Mouse (Mus musculus): ENCODE results near the gene St6gal1. TPM values are rescaled to one million over a fixed set of nuclear protein-coding genes. Genes with fewer than 3 reads are reported as not detected.

Gene St6gal1
- polyA plus RNA-seq, 1 experiment, result 1.1 TPM

GRCm38 (mm10) chr16:23317411-23318047 is 93.0 kb downstream of the St6gal1 start:
- no peak for TF ChIP-seq GATA1 (IDR thresholded peaks at IDR 0.05; ENCODE audit: low read length)

GRCm38 (mm10) chr16:23320025-23320424 is 95.5 kb downstream of the St6gal1 start:
- no peak for TF ChIP-seq GATA1 (IDR thresholded peaks at IDR 0.05; ENCODE audit: low read length)

- no peak for TF ChIP-seq GATA1 (IDR thresholded peaks at IDR 0.05; ENCODE audit: low read length)
Observed at GRCm38 (mm10) chr16:23320579-23320978, 96.0 kb downstream of the St6gal1 start.

DNA sequence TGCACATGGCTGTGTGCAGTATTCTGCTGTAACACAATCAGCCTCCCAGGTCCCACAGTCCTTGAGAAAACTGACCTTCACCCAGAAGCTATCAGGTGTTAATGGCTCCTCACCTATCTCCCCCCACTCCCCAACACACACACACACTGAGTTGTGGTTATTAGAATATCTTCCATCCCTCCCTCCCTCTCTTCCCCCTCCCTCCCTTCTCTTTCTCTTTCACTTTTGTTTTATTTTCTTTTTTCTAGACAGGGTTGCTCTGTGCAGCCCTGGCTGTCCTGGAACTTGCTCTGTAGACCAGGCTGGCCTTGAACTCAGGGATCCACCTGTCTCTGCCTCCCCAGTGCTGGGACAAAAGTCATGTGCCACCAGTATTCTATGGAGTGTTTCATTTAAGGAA is 97.9 kb downstream of the St6gal1 start:
- no peak for TF ChIP-seq GATA1 (IDR thresholded peaks at IDR 0.05; ENCODE audit: low read length)

GRCm38 (mm10) chr16:23323915-23324314 is 99.4 kb downstream of the St6gal1 start:
- no peak for TF ChIP-seq GATA1 (IDR thresholded peaks at IDR 0.05; ENCODE audit: low read length)

DNA sequence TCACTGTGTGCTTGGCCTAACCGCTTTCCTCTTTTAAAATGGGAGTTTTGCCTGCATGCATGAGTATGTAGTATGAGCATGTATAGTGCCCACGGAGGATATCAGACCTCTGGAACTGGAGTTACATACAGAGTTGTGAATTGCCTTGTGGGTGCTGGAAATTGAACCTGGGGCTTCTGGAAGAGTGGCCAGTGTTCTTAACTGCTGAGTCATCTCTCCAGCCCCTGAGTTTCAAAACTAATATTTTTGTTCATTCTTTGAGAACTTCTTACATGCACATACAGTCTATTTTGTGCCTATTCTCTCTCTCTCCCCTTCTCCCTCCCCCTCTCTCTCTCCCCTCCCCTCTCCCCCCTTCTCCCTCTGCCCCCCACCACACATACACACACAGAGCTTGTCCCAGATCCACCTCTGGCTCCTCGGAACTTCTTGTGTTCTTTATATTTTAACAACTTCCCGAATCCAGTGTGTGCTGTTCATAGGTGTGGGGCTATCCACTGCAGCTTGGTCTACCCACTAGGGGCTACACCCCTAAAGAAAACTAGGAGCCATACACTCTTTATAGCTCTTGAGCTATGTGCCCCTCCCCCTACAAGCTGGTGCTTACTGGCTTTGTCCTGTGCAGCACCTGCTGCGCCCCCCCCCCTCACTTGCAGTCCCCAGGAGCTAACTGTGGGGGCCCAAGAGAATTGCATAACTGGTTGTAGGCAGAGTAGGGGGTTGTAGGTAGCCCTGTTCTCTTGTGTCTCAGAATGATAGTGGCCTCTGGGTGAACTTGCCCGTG is 100.5 kb downstream of the St6gal1 start:
- no peak for TF ChIP-seq GATA1 (IDR thresholded peaks at IDR 0.05; ENCODE audit: low read length)

GRCm38 (mm10) chr16:23326664-23327063 is 102.1 kb downstream of the St6gal1 start:
- no peak for TF ChIP-seq GATA1 (IDR thresholded peaks at IDR 0.05; ENCODE audit: low read length)

GRCm38 (mm10) chr16:23327266-23327665 is 102.7 kb downstream of the St6gal1 start:
- TF ChIP-seq GATA1 (IDR thresholded peaks at IDR 0.05; ENCODE audit: low read length), result no peak

DNA sequence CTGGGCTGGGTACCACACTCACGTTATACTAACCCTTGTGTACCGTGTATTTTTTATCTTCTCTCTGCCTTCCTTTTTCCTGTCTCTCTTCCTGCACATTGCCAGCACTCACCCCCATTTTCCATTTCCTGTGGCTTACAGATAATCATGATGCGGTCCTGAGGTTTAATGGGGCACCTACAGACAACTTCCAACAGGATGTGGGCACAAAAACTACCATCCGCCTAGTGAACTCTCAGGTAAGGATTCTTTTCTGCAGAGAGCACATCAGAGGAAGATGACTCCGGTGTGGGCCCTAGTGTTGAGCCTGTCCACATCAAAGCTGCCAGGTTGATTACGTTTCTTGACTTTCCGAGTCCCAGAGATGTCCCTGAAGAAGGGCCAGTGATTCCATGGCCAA is 103.7 kb downstream of the St6gal1 start:
- TF ChIP-seq GATA1 (IDR thresholded peaks at IDR 0.05; ENCODE audit: low read length), result no peak

GRCm38 (mm10) chr16:23332136-23332535 is 107.6 kb downstream of the St6gal1 start:
- TF ChIP-seq GATA1 (IDR thresholded peaks at IDR 0.05; ENCODE audit: low read length), result no peak

DNA sequence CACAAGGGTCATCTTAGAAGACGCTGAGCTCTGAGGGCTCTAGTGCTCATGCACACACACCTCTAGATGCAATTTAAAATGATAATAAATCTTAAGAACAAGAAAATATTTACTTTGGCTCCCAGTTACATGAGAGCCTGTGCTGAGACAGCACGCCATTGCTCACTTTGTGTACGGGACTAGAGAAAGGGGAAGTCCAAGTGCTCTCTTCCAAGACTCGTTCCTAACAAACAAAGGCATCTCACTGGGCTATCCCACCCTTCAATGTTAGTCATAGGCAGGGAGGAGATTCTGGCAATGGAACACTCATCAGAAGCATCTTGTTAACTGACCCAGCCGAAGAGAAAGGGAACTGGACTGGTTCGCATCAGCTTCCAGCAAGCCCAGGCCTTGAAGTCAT is 108.1 kb downstream of the St6gal1 start:
- no peak for TF ChIP-seq GATA1 (IDR thresholded peaks at IDR 0.05; ENCODE audit: low read length)

DNA sequence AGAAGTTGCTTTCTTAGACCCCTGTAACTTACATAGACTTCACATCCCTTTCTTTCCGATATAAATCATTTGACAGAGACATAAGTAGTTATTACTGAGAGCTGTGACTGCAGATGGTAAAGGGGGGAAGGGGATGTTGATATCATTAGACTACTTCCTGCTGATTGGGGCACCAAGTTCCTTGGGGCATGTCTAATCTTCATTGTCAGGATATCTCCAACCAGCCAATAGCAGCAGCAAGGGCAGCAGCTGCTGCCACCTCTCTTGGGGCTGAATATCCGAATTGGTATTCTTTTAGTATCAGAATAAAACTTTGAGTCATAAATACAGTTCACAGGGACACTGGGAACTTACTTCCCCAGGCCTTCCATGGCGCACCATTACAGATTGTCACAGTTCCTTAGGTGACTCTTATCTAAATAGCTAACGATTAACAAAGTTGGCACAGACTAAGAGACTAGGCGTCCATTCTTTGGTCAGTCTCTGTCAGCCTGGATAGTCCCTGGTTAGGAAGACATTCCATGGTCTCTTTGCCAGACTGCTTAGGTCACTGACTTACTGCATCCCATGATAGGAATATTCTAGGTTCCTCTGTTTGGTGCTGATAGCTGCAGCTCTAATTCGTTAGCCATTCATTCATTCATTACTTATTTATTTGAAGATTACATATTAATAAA is 109.5 kb downstream of the St6gal1 start:
- TF ChIP-seq GATA1 (IDR thresholded peaks at IDR 0.05; ENCODE audit: low read length), result peak; percentile 45

GRCm38 (mm10) chr16:23337317-23337716 is 112.8 kb downstream of the St6gal1 start:
- no peak for TF ChIP-seq GATA1 (IDR thresholded peaks at IDR 0.05; ENCODE audit: low read length)

- TF ChIP-seq GATA1 (IDR thresholded peaks at IDR 0.05; ENCODE audit: low read length), result no peak
Observed at GRCm38 (mm10) chr16:23341254-23341653, 116.7 kb downstream of the St6gal1 start.

DNA sequence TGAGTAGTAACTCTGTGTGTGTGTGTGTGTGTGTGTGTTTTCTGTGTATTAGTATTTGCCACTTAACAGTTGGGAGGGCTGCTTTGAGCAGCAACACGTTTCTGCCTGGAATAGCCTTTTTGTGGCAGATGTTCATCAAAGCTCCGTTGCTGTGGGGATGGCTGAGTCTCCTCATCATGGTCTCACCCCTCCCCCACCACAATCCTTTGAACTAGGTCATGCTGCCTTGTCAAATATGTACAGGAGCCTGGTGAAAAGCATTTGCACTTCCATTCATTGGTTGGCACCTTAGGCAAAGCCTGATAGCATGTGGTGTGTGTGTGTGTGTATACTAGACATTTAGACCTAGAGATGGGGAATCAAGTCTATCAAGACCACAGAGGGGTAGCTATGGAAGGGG is 126.3 kb downstream of the St6gal1 start:
- no peak for TF ChIP-seq GATA1 (IDR thresholded peaks at IDR 0.05; ENCODE audit: low read length)

DNA sequence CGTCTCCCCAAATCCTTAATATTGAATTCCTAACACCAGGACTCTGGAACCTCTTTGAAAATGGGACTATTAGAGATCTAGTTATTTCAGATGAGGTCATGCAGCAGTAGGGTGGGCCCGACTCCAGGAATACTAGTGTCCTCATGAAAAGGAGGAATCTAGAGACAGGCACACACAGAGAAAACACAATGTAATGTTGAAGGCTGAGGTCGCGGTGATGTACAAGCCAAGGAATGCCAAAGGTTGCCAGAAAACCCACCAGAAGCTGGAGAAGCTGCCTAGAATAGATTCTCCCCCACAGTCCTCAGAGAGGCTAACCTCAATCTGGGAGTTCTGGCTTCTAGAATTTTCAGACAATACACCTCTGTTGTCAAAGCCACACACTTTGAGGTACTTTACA is 136.5 kb downstream of the St6gal1 start:
- TF ChIP-seq GATA1 (IDR thresholded peaks at IDR 0.05; ENCODE audit: low read length), result no peak
